Mouse (Mus musculus) bone marrow macrophage, adult 2 months (primary cell): ENCODE results near the gene Hexim1. TPM values are rescaled to one million over a fixed set of nuclear protein-coding genes. Genes with fewer than 3 reads are reported as not detected.

Experiments
- H3K27ac ChIP-seq: 2 replicates; pipeline ENCODE4 v1.5.1; 2012; ENCODE audit warnings: low read depth, low read length; ENCODE audit not compliant: insufficient read depth
- H3K4me1 ChIP-seq: 2 replicates; pipeline ENCODE4 v1.6.1; 2012; ENCODE audit warnings: low read length; ENCODE audit not compliant: control insufficient read depth, insufficient read depth
- H3K4me3 ChIP-seq: 2 replicates; pipeline ENCODE4 v1.5.1; 2012; ENCODE audit warnings: mild to moderate bottlenecking, low read length, moderate library complexity; ENCODE audit not compliant: insufficient read depth
- CTCF ChIP-seq: IDR thresholded peaks from 2 replicates; pipeline ENCODE4 v1.5.1; 2012; ENCODE audit warnings: low read depth, mild to moderate bottlenecking, low read length, moderate library complexity
- POLR2A ChIP-seq: IDR thresholded peaks from 2 replicates; pipeline ENCODE4 v1.6.1; 2012; ENCODE audit warnings: mild to moderate bottlenecking, low read depth, low read length, borderline replicate concordance
- polyA plus RNA-seq: library from polyadenylated mRNA; stranded (reverse); fragments of >200 nt; gene quantifications from 2 replicates; pipeline ENCODE4 v1.2.4, GENCODE M21; 2012; ENCODE audit not compliant: missing spikeins, insufficient read depth, insufficient read length

The Hexim1 gene
- polyA plus RNA-seq: 43.7 and 44.3 TPM in 2 replicates

DNA sequence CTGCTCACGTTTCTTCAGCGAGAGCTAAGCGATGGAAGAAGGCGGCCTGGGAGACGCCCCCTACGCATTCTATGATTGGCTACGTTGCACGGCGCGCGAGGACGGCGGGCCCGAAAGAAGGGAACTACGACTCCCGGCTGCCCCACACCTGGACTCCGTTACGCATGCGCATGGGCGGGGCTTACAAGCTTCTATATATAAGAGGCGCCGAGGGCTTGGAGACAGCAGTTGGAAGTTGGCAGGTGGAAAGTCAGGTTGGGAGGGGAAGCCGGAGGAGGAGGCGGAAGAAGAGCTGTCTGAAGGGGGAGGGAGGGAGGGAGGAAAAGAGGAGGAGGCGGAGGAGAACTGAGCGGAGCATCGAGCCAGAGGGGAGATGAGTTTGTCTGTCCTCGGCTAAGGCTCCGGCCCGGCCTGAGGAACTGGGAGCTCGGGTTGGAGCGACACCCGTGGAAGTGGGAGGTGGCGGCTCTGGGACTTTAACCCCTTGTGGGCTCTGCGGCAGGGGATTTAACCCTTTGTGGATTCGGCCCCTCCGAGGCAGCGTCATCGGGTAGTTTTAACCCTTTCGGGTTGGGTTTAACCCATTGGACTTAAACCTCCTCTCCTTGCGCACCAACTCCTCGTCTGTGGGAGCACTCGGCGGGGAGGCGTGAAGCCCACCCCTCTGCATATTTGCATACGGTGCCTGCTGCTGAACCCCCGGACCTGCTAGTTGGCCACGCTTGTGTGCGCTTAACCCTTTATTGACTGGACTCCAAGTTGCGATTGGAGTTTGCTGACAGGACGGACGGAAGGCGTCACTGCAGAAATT is at the start of gene Hexim1:
Hexim1 (plus strand) TSS at position 224 of the 811 bp plus-strand sequence.
- Histone ChIP-seq H3K4me3 (peak within 1 kb of the TSS; percentile 97), H3K27ac (peak within 1 kb of the TSS; percentile 96), H3K4me1 (peaks cover 11% of the 10 kb centered on the region)
- TF ChIP-seq CTCF (no peak), POLR2A (peak; percentile 99)

DNA sequence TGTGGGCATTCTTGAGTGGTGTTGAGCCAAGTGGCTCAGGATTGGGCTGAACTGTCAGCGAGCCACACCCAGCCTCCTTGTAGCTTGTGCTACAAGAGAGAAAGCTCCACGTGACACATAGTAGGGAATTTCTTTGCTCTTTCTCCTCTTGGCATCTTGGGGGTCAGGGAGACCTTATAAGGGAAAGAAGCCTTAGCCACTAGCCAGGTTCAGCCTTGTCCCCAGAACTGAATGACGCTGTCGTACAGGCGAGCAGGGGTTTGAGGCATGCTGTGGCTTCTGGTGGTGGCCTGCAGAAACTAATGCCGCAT is 49.0 kb upstream of the Hexim1 start:
- no peak overlapping the region for H3K4me3 ChIP-seq
- no peak overlapping the region for H3K27ac ChIP-seq
- H3K4me1 ChIP-seq: no peaks in the 10 kb centered on the region
- TF ChIP-seq CTCF: no peak
- TF ChIP-seq POLR2A: no peak

DNA sequence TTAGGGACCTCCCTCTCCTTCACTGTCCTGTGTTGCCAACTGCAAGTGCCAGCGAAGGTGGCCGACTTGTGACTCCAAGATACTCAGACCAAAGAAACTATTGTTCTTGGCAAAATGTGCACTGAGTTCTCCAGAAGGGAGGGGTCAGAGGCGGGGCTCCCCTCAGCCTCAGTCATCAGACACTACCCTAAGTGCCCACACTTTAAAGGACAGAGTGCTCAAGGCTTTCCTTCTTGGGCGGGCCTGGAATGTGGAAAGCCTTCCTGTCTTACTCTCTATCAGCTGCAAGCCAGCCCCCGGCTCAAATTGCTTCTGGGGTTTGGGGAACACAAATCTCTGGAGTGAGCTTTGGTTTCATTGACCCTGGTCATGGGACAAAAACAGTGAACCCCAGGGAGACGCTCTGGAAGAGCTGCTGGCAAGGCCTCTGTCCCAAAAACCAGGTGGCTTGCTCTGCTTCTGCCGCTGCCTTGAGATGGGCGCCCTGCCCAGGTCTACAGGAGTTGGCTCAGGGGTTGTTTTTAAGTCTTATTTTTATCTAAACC is 48.5 kb upstream of the Hexim1 start:
- TF ChIP-seq POLR2A (no peak), CTCF (no peak)
- Histone ChIP-seq H3K4me3 (no peak overlapping the region), H3K27ac (no peak overlapping the region), H3K4me1 (no peaks in the 10 kb centered on the region)

DNA sequence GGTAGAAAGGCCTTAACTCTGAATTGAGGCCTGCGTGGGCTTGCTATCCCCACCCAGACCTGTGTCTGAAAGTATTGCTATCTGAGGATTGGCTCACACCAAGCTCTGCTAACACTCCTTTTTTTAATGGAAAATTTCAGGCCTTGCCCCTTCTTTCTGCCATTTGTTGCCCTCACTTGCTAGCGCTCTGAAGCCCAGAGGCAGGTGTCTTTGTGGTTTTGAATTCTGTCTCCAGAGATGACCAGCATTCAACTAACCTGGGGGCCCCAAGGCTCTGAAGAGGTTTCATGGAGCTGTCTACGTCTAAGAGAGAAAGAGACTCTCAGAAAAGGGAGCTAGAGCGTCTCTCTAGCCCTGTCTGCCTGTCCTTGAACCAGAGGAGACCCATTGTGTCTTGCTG is 47.8 kb upstream of the Hexim1 start:
- no peaks in the 10 kb centered on the region for H3K4me1 ChIP-seq
- no peak overlapping the region for H3K4me3 ChIP-seq
- H3K27ac ChIP-seq: no peak overlapping the region
- TF ChIP-seq POLR2A (no peak), CTCF (no peak)

DNA sequence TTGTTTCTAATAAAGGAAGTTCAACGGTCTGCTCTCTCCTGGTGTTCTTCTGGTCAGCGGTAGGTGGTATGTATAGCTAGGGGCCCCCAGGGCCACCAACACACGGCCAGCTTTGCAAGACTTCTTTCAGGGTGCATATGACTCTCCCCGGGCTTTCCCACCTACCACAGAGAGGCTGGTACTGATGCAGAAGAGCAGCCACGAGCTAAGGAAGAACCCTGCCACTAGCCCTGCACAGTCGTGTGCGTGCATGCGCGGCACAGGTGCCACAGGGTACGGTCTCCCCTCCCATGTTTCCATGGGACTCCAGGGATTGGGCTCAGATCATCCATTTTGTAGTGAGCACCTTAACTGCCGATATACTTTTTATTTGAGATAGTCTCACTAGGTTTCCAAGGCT is 47.1 kb upstream of the Hexim1 start:
- H3K27ac ChIP-seq: no peak overlapping the region
- no peak overlapping the region for H3K4me3 ChIP-seq
- no peaks in the 10 kb centered on the region for H3K4me1 ChIP-seq
- TF ChIP-seq POLR2A (no peak), CTCF (no peak)

DNA sequence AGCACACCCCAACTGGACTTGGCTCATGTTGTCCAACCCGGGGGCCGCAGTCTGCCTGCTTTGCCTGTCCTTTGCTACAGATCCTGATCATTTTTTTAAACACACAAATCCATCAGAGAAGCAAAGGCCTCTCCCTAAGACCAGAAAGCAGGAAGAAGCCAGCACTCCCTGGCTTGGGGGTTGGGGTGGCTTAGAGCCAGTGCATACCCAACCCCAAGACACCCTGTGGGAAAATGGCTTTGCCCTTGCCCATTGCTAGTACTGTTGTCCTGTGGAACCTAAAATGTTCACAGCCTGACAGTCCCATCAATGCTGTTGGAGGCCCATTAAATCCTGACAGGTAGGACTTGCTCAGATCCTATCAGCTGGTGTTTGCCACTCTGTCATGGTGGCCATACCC is 46.3 kb upstream of the Hexim1 start:
- no peak overlapping the region for H3K27ac ChIP-seq
- TF ChIP-seq CTCF (no peak), POLR2A (no peak)
- no peaks in the 10 kb centered on the region for H3K4me1 ChIP-seq
- H3K4me3 ChIP-seq: no peak overlapping the region

DNA sequence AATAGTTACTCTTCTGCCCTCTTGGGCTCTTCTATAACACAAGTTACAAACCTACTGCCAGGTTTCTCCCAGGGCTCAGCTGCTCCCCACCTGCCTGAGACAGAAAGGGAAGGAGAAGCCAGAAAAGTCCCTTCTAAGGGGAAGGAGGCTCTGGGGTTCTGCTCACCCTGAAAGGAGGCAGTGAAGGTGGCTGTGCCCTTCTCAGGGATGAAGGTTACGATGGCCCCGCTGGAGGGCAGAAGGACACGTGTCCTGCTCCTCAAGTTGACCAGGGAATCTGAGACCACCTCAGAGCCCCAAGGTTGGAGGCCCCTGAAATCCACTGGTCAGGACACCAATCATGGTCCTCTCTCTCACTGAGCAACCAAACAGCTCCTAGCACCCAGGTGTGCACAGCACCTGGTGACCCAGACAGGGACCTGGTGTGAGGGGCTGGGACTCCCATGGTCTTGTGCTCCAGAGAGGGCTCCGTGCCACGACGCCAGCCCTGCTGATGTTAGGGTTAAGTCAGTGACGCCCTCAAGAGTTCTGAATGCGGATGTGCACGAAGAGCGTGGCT is 45.6 kb upstream of the Hexim1 start:
- Histone ChIP-seq H3K4me3 (no peak overlapping the region), H3K27ac (no peak overlapping the region), H3K4me1 (no peaks in the 10 kb centered on the region)
- TF ChIP-seq POLR2A (no peak), CTCF (no peak)

DNA sequence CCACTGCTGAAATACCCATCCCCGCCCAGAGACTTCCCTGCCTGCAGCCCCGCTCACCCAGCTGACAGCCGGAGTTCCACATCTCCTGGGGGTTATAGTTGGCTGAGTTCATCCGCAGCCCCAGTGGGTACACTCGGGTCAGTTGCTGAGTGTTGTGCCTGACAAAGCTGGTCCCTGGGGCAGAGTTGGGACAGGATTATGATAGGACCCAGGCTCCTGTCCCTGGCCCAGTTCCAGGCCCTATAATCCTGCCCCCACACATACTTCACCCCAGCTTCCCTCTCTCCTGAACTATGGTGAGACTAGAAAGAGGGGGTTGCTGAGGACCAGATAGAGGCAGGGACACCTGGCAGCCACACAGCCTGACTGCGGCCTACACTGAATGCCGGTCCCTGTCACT is 42.4 kb upstream of the Hexim1 start:
- no peak for TF ChIP-seq POLR2A
- no peak for TF ChIP-seq CTCF
- no peak overlapping the region for H3K27ac ChIP-seq
- no peak overlapping the region for H3K4me3 ChIP-seq
- H3K4me1 ChIP-seq: no peaks in the 10 kb centered on the region

DNA sequence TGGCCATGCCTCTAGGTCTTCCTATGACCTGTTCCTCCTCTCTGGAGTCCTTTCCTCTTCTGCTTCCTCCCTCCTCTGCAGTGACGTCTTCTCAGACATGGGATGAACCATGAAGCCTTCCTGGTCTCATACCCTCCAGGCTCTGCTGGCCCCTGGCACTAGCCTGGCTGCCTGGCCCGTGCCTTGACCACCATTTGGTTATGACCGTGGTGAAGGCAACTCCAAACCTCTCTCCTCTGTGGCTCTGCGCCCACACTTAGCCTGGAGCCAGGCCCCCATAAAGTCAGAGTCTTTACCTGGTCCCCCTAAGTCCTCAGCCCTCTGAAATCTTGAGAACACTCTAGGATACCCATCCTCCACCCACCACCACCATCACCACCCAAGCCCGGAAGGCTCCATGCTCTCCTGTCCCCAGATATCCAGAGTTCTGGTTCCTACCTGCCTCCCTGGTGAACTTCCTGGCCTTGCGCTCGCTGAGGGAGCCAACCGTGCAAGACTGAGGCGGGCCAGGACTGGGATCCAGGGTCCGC is 41.8 kb upstream of the Hexim1 start:
- no peak for TF ChIP-seq POLR2A
- TF ChIP-seq CTCF: no peak
- Histone ChIP-seq H3K27ac (no peak overlapping the region), H3K4me1 (no peaks in the 10 kb centered on the region), H3K4me3 (no peak overlapping the region)

DNA sequence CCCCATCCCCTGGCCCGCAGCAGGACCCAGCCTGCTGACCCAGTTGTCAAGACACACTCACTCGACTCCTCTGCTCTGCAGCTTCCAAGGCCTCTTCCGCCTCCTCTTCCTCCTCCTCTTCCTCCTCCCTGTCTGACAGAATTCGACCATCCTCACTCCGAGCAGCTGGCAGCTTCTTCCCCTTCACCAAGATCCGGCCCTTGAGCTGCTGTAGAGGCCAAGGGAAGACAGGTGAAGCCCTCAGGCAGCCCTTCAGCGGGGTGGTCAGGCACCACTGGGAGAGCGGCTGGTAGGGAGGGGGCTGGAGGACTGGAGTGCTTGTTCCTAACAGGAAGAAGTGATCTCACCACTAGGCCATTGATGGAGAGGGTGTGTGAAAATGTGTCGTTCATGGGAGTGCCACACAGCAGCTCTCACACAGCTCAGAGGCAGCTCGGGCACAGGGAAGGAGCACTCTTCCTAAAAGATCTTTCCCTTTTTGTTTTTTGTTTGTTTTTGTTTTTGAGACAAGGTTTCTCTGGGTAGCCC is 41.2 kb upstream of the Hexim1 start:
- Histone ChIP-seq H3K4me1 (no peaks in the 10 kb centered on the region), H3K27ac (no peak overlapping the region), H3K4me3 (no peak overlapping the region)
- no peak for TF ChIP-seq CTCF
